Mouse (Mus musculus) adrenal gland, adult (tissue): ENCODE measurements at regions not wholly inside any gene's neighbourhood (a gene's known extent, or its start where the extent isn't known, plus 50 kb on each side); places are given as distances from the start of the nearest gene placed in this dataset.

Source experiments
- DNase-seq, 2 experiments: peaks; one replicate each; pipeline ENCODE4 v3.0.0; 2022 to 2023; ENCODE audit warnings: low spot score in 1 of 2; ENCODE audit not compliant: inconsistent age in 2 of 2

GRCm38 (mm10) chrX:42332906-42333305 lies 156.6 kb upstream of the Tex13c2 start:
- peak in 1 of 2 experiments; percentile 39 for DNase-seq

- DNase-seq: no peak
Measured at GRCm38 (mm10) chrX:42333631-42334030, 155.9 kb upstream of the Tex13c2 start.

GRCm38 (mm10) chrX:42334794-42335193 lies 154.7 kb upstream of the Tex13c2 start:
- DNase-seq: no peak

- no peak for DNase-seq
Measured at GRCm38 (mm10) chrX:42336772-42337171, 152.7 kb upstream of the Tex13c2 start.

- peak in 1 of 2 experiments; percentile 45 for DNase-seq
Measured at GRCm38 (mm10) chrX:42342362-42342761, 147.1 kb upstream of the Tex13c2 start.

GRCm38 (mm10) chrX:42342951-42343879 lies 146.3 kb upstream of the Tex13c2 start:
- DNase-seq: peak; percentile 21 to 59

GRCm38 (mm10) chrX:42352610-42353254 lies 136.8 kb upstream of the Tex13c2 start:
- DNase-seq: no peak

- DNase-seq: no peak
Measured at GRCm38 (mm10) chrX:42359381-42360172, 129.9 kb upstream of the Tex13c2 start.

GRCm38 (mm10) chrX:42360173-42360931 lies 129.1 kb upstream of the Tex13c2 start:
- peak; percentile 5 to 52 for DNase-seq

- DNase-seq: no peak
Measured at GRCm38 (mm10) chrX:42360973-42361372, 128.5 kb upstream of the Tex13c2 start.

- no peak for DNase-seq
Measured at GRCm38 (mm10) chrX:42361400-42362028, 128.0 kb upstream of the Tex13c2 start.

- no peak for DNase-seq
Measured at GRCm38 (mm10) chrX:42364137-42364536, 125.4 kb upstream of the Tex13c2 start.

- DNase-seq: peak; percentile 35 to 47
Measured at GRCm38 (mm10) chrX:42373794-42374398, 115.6 kb upstream of the Tex13c2 start.

GRCm38 (mm10) chrX:42393836-42394556 lies 95.5 kb upstream of the Tex13c2 start:
- no peak for DNase-seq

GRCm38 (mm10) chrX:42396441-42396840 lies 93.0 kb upstream of the Tex13c2 start:
- no peak for DNase-seq

GRCm38 (mm10) chrX:42398836-42399235 lies 90.7 kb upstream of the Tex13c2 start:
- no peak for DNase-seq

- DNase-seq: no peak
Measured at GRCm38 (mm10) chrX:42399343-42399742, 90.1 kb upstream of the Tex13c2 start.

GRCm38 (mm10) chrX:42401091-42401490 lies 88.4 kb upstream of the Tex13c2 start:
- no peak for DNase-seq
